9 mouse cellular contexts compared by ENCODE assay signal in the genomic region with DNA sequence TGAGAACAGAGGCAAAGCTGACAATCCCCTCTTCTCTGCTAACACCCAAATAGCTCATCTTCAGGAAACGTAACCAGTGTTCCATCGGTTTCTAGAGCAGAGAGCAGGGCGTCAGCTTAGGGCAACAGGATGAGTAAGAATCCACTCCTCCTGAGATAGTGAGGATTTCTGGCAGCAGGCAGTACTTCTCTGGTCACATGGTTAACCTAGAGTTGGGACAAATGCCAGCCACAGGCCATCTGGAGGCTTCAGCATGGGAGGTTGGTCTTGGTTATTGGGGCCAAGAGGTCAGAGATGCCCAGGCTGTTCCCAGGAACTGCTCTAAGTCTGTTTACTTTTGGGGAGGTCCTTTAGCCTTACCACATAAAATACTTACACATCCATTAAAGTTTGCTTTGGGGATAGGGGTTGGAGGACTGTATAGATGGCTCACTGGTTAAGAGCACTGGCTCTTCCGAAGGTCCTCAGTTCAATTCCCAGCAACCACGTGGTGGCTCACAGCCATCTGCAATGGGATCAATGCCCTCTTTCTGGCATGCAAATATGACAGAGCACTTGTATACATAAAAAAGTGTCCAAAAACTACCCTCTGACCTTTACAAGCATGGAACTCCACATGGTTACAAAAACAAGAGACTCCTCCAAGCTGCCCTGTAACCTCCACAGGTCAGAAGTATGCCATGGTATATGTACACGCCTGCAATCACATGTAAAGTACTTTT. TPM values are rescaled to one million over a fixed set of nuclear protein-coding genes. Genes with fewer than 3 reads are reported as not detected.
A peak's percentile ranks its signal among the peaks of the same experiment; 100 is the strongest.
DNase-seq lines count a peak whose midpoint lies in the region; TF ChIP-seq lines count a peak whose summit lies in the region.
"Had no signal": no experiment of that assay in that cellular context is flagged by ENCODE, and none has a peak within 500 bp of the region (broad histone marks: within the 10 kb centered on the region; RNA-seq: fewer than 3 reads in every experiment).

No protein-coding gene starts in this region.

- TF ChIP-seq CTCF in C2C12 (IDR thresholded peaks at IDR 0.05; ENCODE audit: control insufficient read depth, insufficient read depth, insufficient read length) = no peak

- no peak overlapping the region for H3ac ChIP-seq in C2C12 (ENCODE audit: control insufficient read depth, insufficient read length, low read depth)

- DNase-seq in 3T3-L1 (ENCODE audit: low read depth, low spot score) = peak; percentile 98
- DNase-seq in cerebellum, adult 9-11 months = peak; percentile 95
- DNase-seq in kidney, adult 9 months = peak; percentile 59
- DNase-seq in right cerebral cortex, postnatal 4 days = no peak
- no peak for DNase-seq in layer of hippocampus, postnatal 10 days (ENCODE audit: low spot score in 2 of 2)
- no peak for DNase-seq in hindbrain, embryonic 10.5 days (ENCODE audit: low spot score)
- no peak for DNase-seq in left cerebral cortex, postnatal 25 days (ENCODE audit: low spot score in 2 of 2)

- H3K27ac ChIP-seq in hindbrain, embryonic 10.5 days = no peak overlapping the region
- H3K27ac ChIP-seq: macrophage had no signal

- H3K9me3 ChIP-seq in hindbrain, embryonic 10.5 days = no peaks in the 10 kb centered on the region

- intact Hi-C loops in left cerebral cortex, postnatal 25 days (cut with DNase I) = no loop called here

- H3K79me3 ChIP-seq in C2C12 (ENCODE audit: low read depth) = no peaks in the 10 kb centered on the region

- 84% methylated on average over 6 of the region's 6 CpGs for WGBS in hindbrain, embryonic 10.5 days

- no peaks in the 10 kb centered on the region for H3K79me2 ChIP-seq in C2C12 (ENCODE audit: control insufficient read depth, insufficient read depth)

- H3K4me3 ChIP-seq in C2C12 (ENCODE audit: insufficient read depth, poor library complexity, severe bottlenecking) = no peak overlapping the region
- H3K4me3 ChIP-seq in hindbrain, embryonic 10.5 days = no peak overlapping the region

- H3K4me1 ChIP-seq in hindbrain, embryonic 10.5 days (replicated peaks) = no peaks in the 10 kb centered on the region

- no peaks in the 10 kb centered on the region for H3K27me3 ChIP-seq in C2C12 (ENCODE audit: control insufficient read depth, insufficient read depth, insufficient read length)
- H3K27me3 ChIP-seq in hindbrain, embryonic 10.5 days (ENCODE audit: insufficient read depth, poor library complexity, severe bottlenecking) = no peaks in the 10 kb centered on the region

- H3K36me3 ChIP-seq in C2C12 (ENCODE audit: control insufficient read depth, insufficient read depth) = peaks cover 49% of the 10 kb centered on the region
- peaks cover 66% of the 10 kb centered on the region for H3K36me3 ChIP-seq in hindbrain, embryonic 10.5 days

TF ChIP-seq in C2C12, 6 proteins besides CTCF, POLR2A, EP300 and RAD21:
- TF ChIP-seq MAX (IDR thresholded peaks at IDR 0.05) (peak; percentile 15), CEBPB (IDR thresholded peaks at IDR 0.05; ENCODE audit: low read depth) (no peak), USF1 (IDR thresholded peaks at IDR 0.05; ENCODE audit: low read depth) (peak; percentile 86), FOSL1 (IDR thresholded peaks at IDR 0.05; ENCODE audit: insufficient read depth, low read length, poor library complexity, severe bottlenecking) (no peak), MYOD1 (IDR thresholded peaks at IDR 0.05; ENCODE audit: control insufficient read depth, insufficient read length, low read depth) (no peak), MYOG (IDR thresholded peaks at IDR 0.05; ENCODE audit: control insufficient read depth, extremely low read depth, insufficient read length) (no peak)

RNA-seq across cellular contexts. Expression of a gene that starts 9.4 kb away (rescaled TPM):
- 56.6 TPM for polyA plus RNA-seq in C2C12 (2012; fragmentation: generic; extraction: Trizol)
- 100 to 1,000 TPM; 141 to 147 TPM for total RNA-seq in layer of hippocampus, postnatal 10 days (2021)
- polyA plus RNA-seq in hindbrain, embryonic 10.5 days (2016; fragmentation: Nextera tagmentation; extraction: Ambion mirVana) = 14.8 and 16.7 TPM in 2 replicates
- total RNA-seq in left cerebral cortex, postnatal 25 days (2021) = 100 to 1,000 TPM; 217 to 223 TPM

RNA-seq across cellular contexts. Expression of a gene that starts 32.4 kb away (rescaled TPM):
- polyA plus RNA-seq in C2C12 (2012; fragmentation: generic; extraction: Trizol) = 2.2 TPM
- 10 to 100 TPM; 76.3 to 89.4 TPM for total RNA-seq in layer of hippocampus, postnatal 10 days (2021)
- polyA plus RNA-seq in hindbrain, embryonic 10.5 days (2016; fragmentation: Nextera tagmentation; extraction: Ambion mirVana) = 9.9 and 14.4 TPM in 2 replicates
- total RNA-seq in left cerebral cortex, postnatal 25 days (2021) = 10 to 100 TPM; 70.0 to 76.6 TPM

RNA-seq across cellular contexts. Expression of a gene that starts 46.4 kb away (rescaled TPM):
- 0.34 TPM for polyA plus RNA-seq in C2C12 (2012; fragmentation: generic; extraction: Trizol)
- total RNA-seq in layer of hippocampus, postnatal 10 days (2021) = 10 to 100 TPM; 49.0 to 66.1 TPM
- 4.0 and 5.9 TPM in 2 replicates for polyA plus RNA-seq in hindbrain, embryonic 10.5 days (2016; fragmentation: Nextera tagmentation; extraction: Ambion mirVana)
- 10 to 100 TPM; 52.3 to 58.2 TPM for total RNA-seq in left cerebral cortex, postnatal 25 days (2021)

Comparison
In these comparisons a context has a peak if more than half of its experiments do, and no peak if none do; other contexts are left out.
1. DNase-seq: peak in 3T3-L1 (single experiment), cerebellum, adult 9-11 months (single experiment) and kidney, adult 9 months (single experiment); none in right cerebral cortex, postnatal 4 days (single experiment), layer of hippocampus, postnatal 10 days (0 of 2), hindbrain, embryonic 10.5 days (single experiment) and left cerebral cortex, postnatal 25 days (0 of 2).